Mouse (Mus musculus): ENCODE results near the gene Snx14. TPM values are rescaled to one million over a fixed set of nuclear protein-coding genes. Genes with fewer than 3 reads are reported as not detected.

The Snx14 gene
- polyA plus RNA-seq, 1 experiment from 2014 or later: 25.4 TPM

DNA sequence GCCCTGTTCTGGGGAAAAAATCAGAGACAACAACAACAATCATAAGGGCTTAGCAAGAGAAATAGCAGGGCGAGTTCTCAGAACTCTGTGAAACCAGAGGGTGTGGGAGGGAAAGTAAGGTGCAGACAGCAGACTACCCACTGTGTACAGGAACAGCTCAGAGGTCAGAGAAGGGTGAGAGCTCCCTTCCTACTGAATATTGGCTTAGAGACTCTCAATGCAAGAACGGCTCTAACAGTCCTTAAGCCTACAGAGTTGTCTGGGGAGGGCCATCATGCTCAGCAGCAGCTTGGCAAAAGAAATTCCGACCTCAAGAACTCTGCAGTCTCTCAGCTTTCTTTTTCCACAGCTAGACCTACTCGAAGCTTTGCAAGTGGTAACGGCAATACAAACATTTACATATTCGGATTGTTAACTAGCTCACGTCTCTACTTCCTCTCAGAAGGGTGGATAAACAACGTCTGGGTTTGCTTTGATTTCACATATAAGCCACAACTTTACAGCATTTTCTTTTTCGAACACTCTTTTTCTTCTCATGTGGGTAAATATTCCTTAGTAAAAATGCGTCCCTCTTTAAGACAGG lies 109.5 kb downstream of the Snx14 start:
- 0 out of 2 replicates have a peak, but pooled peaks cover under 1% of the 10 kb centered on the region for H3K9me3 ChIP-seq
- H3K4me1 ChIP-seq: peaks cover 7% of the 10 kb centered on the region; the same call in 1 of the 2 replicates
- 39% methylated on average over 10 of the region's 10 CpGs for WGBS
- no peaks in the 10 kb centered on the region for H3K36me3 ChIP-seq
- no peak overlapping the region for H3K27ac ChIP-seq
- peaks cover 35% of the 10 kb centered on the region for H3K27me3 ChIP-seq (ENCODE audit: insufficient read depth, poor library complexity, severe bottlenecking)
- H3K4me3 ChIP-seq: no peak overlapping the region
- DNase-seq (ENCODE audit: low spot score): no peak

DNA sequence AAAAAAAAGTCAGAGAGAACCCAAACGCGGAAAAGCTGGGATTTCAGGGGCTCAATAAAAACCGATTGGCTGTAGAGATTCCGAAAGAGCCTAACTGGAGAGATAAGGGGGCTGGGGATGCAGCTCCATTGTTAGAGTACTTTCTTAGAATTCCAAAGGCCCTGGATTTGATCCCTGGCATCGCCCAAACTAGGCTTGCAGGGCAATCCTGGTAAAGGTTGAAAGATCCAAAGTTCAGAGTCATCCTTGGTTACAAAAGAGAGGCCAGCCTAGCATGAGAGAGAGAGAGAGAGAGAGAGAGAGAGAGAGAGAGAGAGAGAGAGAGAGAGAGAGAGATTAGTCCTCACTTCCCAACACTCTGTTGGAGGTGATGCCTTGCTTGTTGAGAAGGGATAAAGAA lies 110.1 kb downstream of the Snx14 start:
- 16% methylated on average over 5 of the region's 5 CpGs for WGBS
- no peak overlapping the region for H3K4me3 ChIP-seq
- peaks cover 35% of the 10 kb centered on the region for H3K27me3 ChIP-seq (ENCODE audit: insufficient read depth, poor library complexity, severe bottlenecking)
- no peak overlapping the region for H3K27ac ChIP-seq
- no peaks in the 10 kb centered on the region for H3K36me3 ChIP-seq
- H3K4me1 ChIP-seq: peaks cover 7% of the 10 kb centered on the region; the same call in 1 of the 2 replicates
- H3K9me3 ChIP-seq: 0 out of 2 replicates have a peak, but pooled peaks cover 6% of the 10 kb centered on the region
- DNase-seq (ENCODE audit: low spot score): no peak

DNA sequence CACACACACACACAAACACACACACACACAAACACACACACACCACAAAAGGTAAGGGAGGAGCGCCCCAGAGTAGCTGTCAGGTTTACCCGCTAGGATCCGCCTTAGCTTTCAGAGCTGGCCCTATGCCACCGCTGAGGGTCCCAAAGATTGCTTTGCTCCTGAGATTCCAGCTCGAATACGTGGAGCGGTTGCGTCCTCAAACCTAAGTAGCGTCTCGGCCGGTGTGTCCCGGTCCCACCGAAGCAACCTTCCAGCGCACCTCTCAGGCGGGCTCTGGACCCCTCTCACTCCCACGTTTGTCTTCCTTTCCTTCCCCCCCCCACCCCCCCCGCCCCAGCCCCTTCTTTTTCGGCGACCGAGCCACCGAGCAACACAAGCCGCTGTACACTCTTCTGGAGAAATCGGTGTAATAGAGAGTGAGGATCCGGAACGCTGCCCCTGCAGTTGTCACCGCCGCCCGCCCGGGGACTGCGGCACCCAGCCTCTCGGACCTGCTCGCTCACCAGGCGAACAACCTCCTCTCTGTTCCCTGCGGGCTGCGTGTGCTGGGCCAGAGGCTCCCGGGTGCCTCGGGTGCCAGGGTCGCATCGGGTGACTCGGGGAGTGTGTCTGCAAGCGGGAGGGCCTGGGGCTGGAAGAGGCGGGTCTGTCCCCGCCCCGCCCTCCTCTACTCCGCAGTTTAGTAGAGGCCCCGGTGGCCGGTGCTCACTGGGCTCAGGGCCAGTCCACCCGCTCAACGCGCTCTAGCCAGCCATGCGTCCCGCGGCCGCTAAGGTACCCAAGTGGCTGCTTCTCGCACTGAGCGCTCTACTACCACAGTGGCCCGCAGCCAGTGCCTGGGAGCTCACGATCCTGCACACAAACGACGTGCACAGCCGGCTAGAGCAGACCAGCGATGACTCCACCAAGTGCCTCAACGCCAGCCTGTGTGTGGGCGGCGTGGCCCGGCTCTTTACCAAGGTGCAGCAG lies 111.5 kb downstream of the Snx14 start, which contains the start of gene Nt5e:
Nt5e (plus strand) TSS at position 268 of the 972 bp plus-strand sequence.
- WGBS: under 1% methylated on average over 65 of the region's 66 CpGs
- H3K27ac ChIP-seq: peak within 1 kb of the TSS; percentile 79
- peaks cover 35% of the 10 kb centered on the region for H3K27me3 ChIP-seq (ENCODE audit: insufficient read depth, poor library complexity, severe bottlenecking)
- 0 out of 2 replicates have a peak, but pooled peaks cover 6% of the 10 kb centered on the region for H3K9me3 ChIP-seq
- peak; percentile 86 for DNase-seq (ENCODE audit: low spot score)
- H3K36me3 ChIP-seq: no peaks in the 10 kb centered on the region
- H3K4me3 ChIP-seq: peak within 1 kb of the TSS; percentile 73
- H3K4me1 ChIP-seq: peaks cover 7% of the 10 kb centered on the region; the same call in 1 of the 2 replicates

Other genes starting within 250 kb of the Snx14 start
- gene Nt5e, start 111.8 kb downstream of the Snx14 start, polyA plus RNA-seq (2016; fragmentation: Nextera tagmentation; extraction: Ambion mirVana): 1.9 and 2.4 TPM in 2 replicates
- gene Gm20537, start 17.7 kb upstream of the Snx14 start, polyA plus RNA-seq (2016; fragmentation: Nextera tagmentation; extraction: Ambion mirVana): 0.58 and 0.78 TPM in 2 replicates
- gene Syncrip, start 43.6 kb upstream of the Snx14 start, polyA plus RNA-seq (2016; fragmentation: Nextera tagmentation; extraction: Ambion mirVana): 78.4 and 96.1 TPM in 2 replicates
- gene Zfp949, start 109.1 kb upstream of the Snx14 start, polyA plus RNA-seq (2016; fragmentation: Nextera tagmentation; extraction: Ambion mirVana): 6.2 and 6.5 TPM in 2 replicates
- gene Trim43a, start 141.9 kb upstream of the Snx14 start, polyA plus RNA-seq (2016; fragmentation: Nextera tagmentation; extraction: Ambion mirVana): 0.06 and 0.16 TPM in 2 replicates